Mouse (Mus musculus) activated CD4-positive, CD25-positive, alpha-beta regulatory T cell (primary cell): Measurements from ENCODE around the gene Tceal6. TPM values are rescaled to one million over a fixed set of nuclear protein-coding genes. Genes with fewer than 3 reads are reported as not detected.

ENCODE experiments used
- polyA plus RNA-seq, 2 experiments: library from polyadenylated mRNA; unstranded; fragments of 100-300 nt; shearing (Covaris generic); gene quantifications; one replicate each; pipeline ENCODE4 v1.2.1; 2017

The Tceal6 gene
- polyA plus RNA-seq = not detected

DNA sequence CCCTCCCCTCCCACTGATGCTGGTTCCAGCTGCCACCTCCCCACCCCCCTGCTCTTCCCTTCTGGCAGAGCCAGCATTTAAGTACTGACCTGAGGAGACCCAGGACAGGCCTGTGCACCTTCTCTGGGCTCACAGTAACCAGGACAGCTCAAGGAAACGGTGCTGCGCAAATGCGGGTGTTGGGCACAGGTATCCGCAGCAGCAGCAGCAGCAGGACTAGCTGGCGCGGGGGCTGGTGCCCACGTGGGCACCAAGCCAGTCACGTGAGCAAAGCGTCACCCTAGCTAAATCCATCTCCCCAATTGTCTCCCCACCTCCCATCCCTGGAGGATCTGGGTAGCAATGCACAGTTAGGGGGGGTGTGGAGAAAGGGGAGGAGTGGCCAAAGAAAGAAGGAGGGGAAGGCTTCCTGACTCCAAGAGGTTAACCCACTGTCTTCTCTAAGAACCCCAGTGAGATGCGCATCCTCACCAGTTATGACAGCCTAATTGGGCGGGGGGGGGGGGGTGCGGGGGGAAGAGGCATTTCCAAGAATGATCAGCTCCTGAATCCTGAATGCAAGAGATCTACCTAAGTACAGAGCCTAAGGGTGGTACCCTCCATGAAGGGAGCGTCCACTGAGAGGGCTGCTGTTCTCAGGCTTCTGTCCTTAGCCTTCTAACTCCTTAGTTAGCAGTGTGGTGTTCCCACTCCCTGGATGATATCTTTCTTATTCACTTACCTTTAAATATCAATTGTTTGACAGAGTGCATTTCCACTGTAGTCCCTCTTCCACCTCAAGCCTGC, at the start of gene Tceal6:
Gene Tceal6 (minus strand): TSS at position 252 of the 786 bp plus-strand sequence.

DNA sequence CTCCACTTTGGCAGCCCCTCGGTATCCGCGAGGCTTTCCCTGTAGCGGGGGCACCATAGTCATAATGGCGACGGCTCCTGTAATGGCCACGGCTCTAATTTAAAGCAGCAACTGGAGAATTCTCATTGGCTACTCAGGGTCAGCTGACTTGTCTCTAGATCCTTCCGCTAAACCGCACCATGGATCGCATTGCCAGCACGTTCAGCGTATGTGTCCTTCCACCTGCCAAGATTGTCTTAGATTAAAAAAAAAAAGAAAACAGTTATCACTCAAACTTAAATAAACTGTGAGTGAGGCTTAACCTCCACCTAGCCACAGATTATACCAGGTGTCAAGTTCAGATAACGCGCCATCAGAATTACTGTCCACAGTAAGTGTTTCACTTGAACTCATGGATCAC, 33.0 kb downstream of the Tceal6 start, which contains the start of gene Gm15023:
Gene Gm15023 (minus strand): TSS at position 101 of the 400 bp plus-strand sequence.

Other genes starting within 250 kb of the Tceal6 start
- under 1 TPM in 1 of 2 experiments, not detected in 1; 0.14 TPM for gene Nxf2, start 245.9 kb downstream of the Tceal6 start, polyA plus RNA-seq
- 1 to 10 TPM; 5.1 to 5.5 TPM for gene Zmat1, start 201.5 kb downstream of the Tceal6 start, polyA plus RNA-seq
- gene Gm15023, start 33.1 kb downstream of the Tceal6 start, polyA plus RNA-seq = not detected
- not detected for gene Pramel3, start 91.6 kb upstream of the Tceal6 start, polyA plus RNA-seq
- gene Gm5128, start 162.6 kb upstream of the Tceal6 start, polyA plus RNA-seq = not detected
- gene Gm7903, start 223.1 kb upstream of the Tceal6 start, polyA plus RNA-seq = not detected